Mouse (Mus musculus): ENCODE data around the gene Adpgk. TPM values are rescaled to one million over a fixed set of nuclear protein-coding genes. Genes with fewer than 3 reads are reported as not detected.

The Adpgk gene
- total and polyA plus RNA-seq, 3 experiments = 26.2 to 29.8 TPM; not detected in 1

DNA sequence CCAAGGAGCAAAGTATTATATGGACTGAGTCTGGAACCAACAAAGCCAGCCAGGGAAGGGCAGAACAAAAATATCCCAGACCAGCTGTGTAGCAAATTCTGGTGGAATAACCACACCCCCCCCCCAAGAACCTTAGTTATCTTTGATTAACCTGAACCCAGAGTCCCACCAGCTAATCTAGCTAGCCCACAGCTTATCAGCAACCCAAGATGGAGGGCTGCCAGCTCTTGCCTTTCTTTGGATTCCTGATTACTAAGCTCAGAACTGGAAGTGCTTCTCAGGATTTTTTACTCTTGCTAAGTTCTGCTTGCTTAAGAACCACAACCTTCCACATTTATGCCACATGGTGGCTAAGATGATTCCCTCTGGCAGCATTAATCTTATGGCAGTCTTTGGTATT, 33.0 kb downstream of the Adpgk start (continued):
- TF ChIP-seq E2F4 (IDR thresholded peaks at IDR 0.05; ENCODE audit: borderline replicate concordance, low read depth, low read length) (no peak), ZMIZ1 (IDR thresholded peaks at IDR 0.05; ENCODE audit: low read depth, low read length) (no peak)

DNA sequence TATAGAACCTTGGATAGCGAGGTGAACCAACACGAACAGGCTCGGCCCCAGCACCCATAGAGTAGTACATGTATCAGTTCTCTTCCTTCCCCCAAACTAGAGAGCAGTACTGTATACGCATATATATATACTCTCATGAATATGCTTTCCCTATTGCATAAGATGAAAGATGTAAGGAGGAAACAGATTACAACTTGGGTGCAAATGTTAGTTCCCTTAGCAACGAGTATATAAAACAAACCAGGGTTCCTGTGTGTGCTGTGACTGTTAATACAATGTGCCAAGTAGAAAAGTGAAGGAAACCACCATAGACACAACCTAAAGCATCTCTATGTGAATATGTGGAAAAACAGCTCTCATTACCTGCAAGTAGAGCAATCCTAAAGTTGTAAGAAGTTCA, 38.7 kb downstream of the Adpgk start:
- no peak for TF ChIP-seq UBTF (IDR thresholded peaks at IDR 0.05; ENCODE audit: borderline replicate concordance, insufficient read depth, low read depth, low read length)
- no peak for TF ChIP-seq GABPA (IDR thresholded peaks at IDR 0.05; ENCODE audit: low read depth, low read length)
- no peak for TF ChIP-seq CTCF (IDR thresholded peaks at IDR 0.05 in 2 of 3, conservative IDR thresholded peaks at IDR 0.05 in 1 of 3; ENCODE audit: control insufficient read depth in 1 of 3, insufficient read depth in 1 of 3, low read depth in 2 of 3, low read length in 3 of 3, poor library complexity in 1 of 3, severe bottlenecking in 1 of 3)
- TF ChIP-seq POLR2A (IDR thresholded peaks at IDR 0.05; ENCODE audit: control insufficient read depth in 1 of 2, insufficient read depth in 1 of 2, low read depth in 1 of 2, low read length in 2 of 2, poor library complexity in 1 of 2) = no peak
- TF ChIP-seq MXI1 (IDR thresholded peaks at IDR 0.05; ENCODE audit: low read depth, low read length) = no peak
- no peak for TF ChIP-seq POLR2AphosphoS2 (IDR thresholded peaks at IDR 0.05; ENCODE audit: low read length)
- TF ChIP-seq USF1 (IDR thresholded peaks at IDR 0.05; ENCODE audit: low read depth, low read length) = no peak
- no peak for TF ChIP-seq E2F4 (IDR thresholded peaks at IDR 0.05; ENCODE audit: borderline replicate concordance, low read depth, low read length)
- TF ChIP-seq MYB (IDR thresholded peaks at IDR 0.05; ENCODE audit: low read depth, low read length) = no peak
- no peak for TF ChIP-seq SMC3 (IDR thresholded peaks at IDR 0.05; ENCODE audit: low read depth, low read length)
- TF ChIP-seq HCFC1 (IDR thresholded peaks at IDR 0.05; ENCODE audit: low read depth, low read length) = no peak
- TF ChIP-seq NELFE (IDR thresholded peaks at IDR 0.05; ENCODE audit: low read depth, low read length) = no peak
- TF ChIP-seq BHLHE40 (IDR thresholded peaks at IDR 0.05; ENCODE audit: borderline replicate concordance, low read depth, low read length) = no peak
- TF ChIP-seq MAZ (IDR thresholded peaks at IDR 0.05; ENCODE audit: low read depth, low read length) = no peak
- TF ChIP-seq RAD21 (IDR thresholded peaks at IDR 0.05; ENCODE audit: low read depth, low read length) = no peak
- TF ChIP-seq TBP (IDR thresholded peaks at IDR 0.05; ENCODE audit: low read depth, low read length) = no peak
- no peak for TF ChIP-seq ZKSCAN1 (IDR thresholded peaks at IDR 0.05; ENCODE audit: low read depth, low read length)
- no peak for TF ChIP-seq ZC3H11A (IDR thresholded peaks at IDR 0.05; ENCODE audit: low read depth, low read length)
- no peak for TF ChIP-seq ZNF384 (IDR thresholded peaks at IDR 0.05; ENCODE audit: low read depth, low read length)
- H3K9me3 ChIP-seq (replicated peaks; ENCODE audit: insufficient read depth, low read length) = no peaks in the 10 kb centered on the region

DNA sequence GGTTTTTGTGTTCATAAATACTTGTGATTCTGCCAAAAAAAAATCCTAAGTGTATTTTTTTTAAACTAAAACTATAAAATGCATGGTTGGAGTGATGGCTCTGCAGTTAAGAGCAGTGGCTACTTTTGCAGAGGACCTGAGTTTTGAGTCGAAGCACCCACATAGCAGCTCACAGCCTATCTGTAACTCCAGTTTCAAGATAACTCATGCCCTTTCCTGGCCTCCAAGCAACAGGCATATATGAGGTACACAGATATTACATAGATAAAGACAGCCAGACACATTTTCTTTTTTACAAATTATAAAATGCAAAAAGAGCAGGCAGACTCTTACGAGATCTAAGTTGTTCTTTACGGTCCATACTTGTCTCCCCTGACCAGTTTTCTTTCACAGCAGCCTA, 45.2 kb downstream of the Adpgk start:
- Histone ChIP-seq H3K36me3 (ENCODE audit: control insufficient read depth in 1 of 2, insufficient read depth in 2 of 2, low read length in 2 of 2) (peaks cover 0 to 10% of the 10 kb centered on the region in 2 experiments; a peak in 2 of 4 replicates), H3K27ac (ENCODE audit: control insufficient read depth, low read depth, low read length) (no peak overlapping the region), H3K79me2 (ENCODE audit: control insufficient read depth, insufficient read depth, low read length, poor library complexity) (no peaks in the 10 kb centered on the region), H3K27me3 (ENCODE audit: control insufficient read depth in 1 of 2, insufficient read depth in 2 of 2, low read length in 2 of 2) (no peaks in the 10 kb centered on the region), H3K4me1 (ENCODE audit: control insufficient read depth in 1 of 2, insufficient read depth in 2 of 2, low read length in 2 of 2) (peaks cover 5 to 8% of the 10 kb centered on the region in 2 experiments), H3K4me3 (ENCODE audit: control insufficient read depth in 1 of 2, insufficient read depth in 1 of 2, low read depth in 2 of 2, low read length in 2 of 2) (no peak overlapping the region), H3K9me3 (replicated peaks; ENCODE audit: insufficient read depth, low read length) (no peaks in the 10 kb centered on the region), H3K9ac (ENCODE audit: control insufficient read depth, low read depth, low read length, poor library complexity, severe bottlenecking) (no peak overlapping the region)
- TF ChIP-seq MAFK (IDR thresholded peaks at IDR 0.05; ENCODE audit: borderline replicate concordance, low read depth, low read length) = no peak
- peak; percentile 53; the same call in 1 of the 2 replicates for TF ChIP-seq TCF12 (IDR thresholded peaks at IDR 0.05; ENCODE audit: low read depth, low read length)
- TF ChIP-seq ZNF384 (IDR thresholded peaks at IDR 0.05; ENCODE audit: low read depth, low read length) = no peak
- no peak for TF ChIP-seq CHD1 (IDR thresholded peaks at IDR 0.05; ENCODE audit: low read depth, low read length)
- TF ChIP-seq TAL1 (IDR thresholded peaks at IDR 0.05; ENCODE audit: low read length) = no peak
- TF ChIP-seq SMC3 (IDR thresholded peaks at IDR 0.05; ENCODE audit: low read depth, low read length) = no peak
- no peak for TF ChIP-seq POLR2AphosphoS2 (IDR thresholded peaks at IDR 0.05; ENCODE audit: low read length)
- no peak for TF ChIP-seq ELF1 (IDR thresholded peaks at IDR 0.05; ENCODE audit: low read depth, low read length)
- TF ChIP-seq ZMIZ1 (IDR thresholded peaks at IDR 0.05; ENCODE audit: low read depth, low read length) = no peak
- TF ChIP-seq EP300 (IDR thresholded peaks at IDR 0.05; ENCODE audit: low read depth in 1 of 2, low read length in 2 of 2) = peak; percentile 56 to 59
- no peak for TF ChIP-seq ZC3H11A (IDR thresholded peaks at IDR 0.05; ENCODE audit: low read depth, low read length)
- no peak for TF ChIP-seq MYB (IDR thresholded peaks at IDR 0.05; ENCODE audit: low read depth, low read length)
- TF ChIP-seq SIN3A (IDR thresholded peaks at IDR 0.05; ENCODE audit: low read length) = no peak
- TF ChIP-seq GATA1 (IDR thresholded peaks at IDR 0.05; ENCODE audit: low read depth, low read length) = peak; percentile 58
- TF ChIP-seq USF2 (IDR thresholded peaks at IDR 0.05; ENCODE audit: borderline replicate concordance in 1 of 2, insufficient read depth in 1 of 2, low read depth in 1 of 2, low read length in 2 of 2) = no peak
- no peak for DNase-seq (ENCODE audit: low read depth, low spot score)

More for the DNA sequence above, 38.7 kb downstream of the Adpgk start:
- Histone ChIP-seq H3K27me3 (ENCODE audit: control insufficient read depth in 1 of 2, insufficient read depth in 2 of 2, low read length in 2 of 2) (no peaks in the 10 kb centered on the region), H3K4me3 (ENCODE audit: control insufficient read depth in 1 of 2, insufficient read depth in 1 of 2, low read depth in 2 of 2, low read length in 2 of 2) (no peak overlapping the region), H3K36me3 (ENCODE audit: control insufficient read depth in 1 of 2, insufficient read depth in 2 of 2, low read length in 2 of 2) (0 out of 4 replicates have a peak, but pooled peaks cover 0 to under 1% of the 10 kb centered on the region in 2 experiments), H3K79me2 (ENCODE audit: control insufficient read depth, insufficient read depth, low read length, poor library complexity) (no peaks in the 10 kb centered on the region), H3K9ac (ENCODE audit: control insufficient read depth, low read depth, low read length, poor library complexity, severe bottlenecking) (no peak overlapping the region), H3K4me1 (ENCODE audit: control insufficient read depth in 1 of 2, insufficient read depth in 2 of 2, low read length in 2 of 2) (no peaks in the 10 kb centered on the region), H3K27ac (ENCODE audit: control insufficient read depth, low read depth, low read length) (no peak overlapping the region)
- no peak for DNase-seq (ENCODE audit: low read depth, low spot score)
